Mouse (Mus musculus): Measurements from ENCODE around the gene Sez6l. TPM values are rescaled to one million over a fixed set of nuclear protein-coding genes. Genes with fewer than 3 reads are reported as not detected.
A peak's percentile ranks its signal among the peaks of the same experiment; 100 is the strongest.

Gene Sez6l
- polyA plus RNA-seq, 1 experiment from 2014 or later: 28.4 TPM

- 10% methylated on average over 19 of the region's 19 CpGs for WGBS
- Histone ChIP-seq H3K9ac (no peak overlapping the region), H3K27ac (peak overlapping the region; percentile 80)
Observed at GRCm38 (mm10) chr5:112411514-112412335, 165.3 kb downstream of the Sez6l start.

GRCm38 (mm10) chr5:112411072-112411471, 165.9 kb downstream of the Sez6l start:
- no peaks in the 10 kb centered on the region for H3K36me3 ChIP-seq
- peak overlapping the region; percentile 80 for H3K27ac ChIP-seq
- ATAC-seq (ENCODE audit: low FRiP score): no peak
- H3K4me3 ChIP-seq: no peak overlapping the region
- WGBS: 33% methylated on average over 11 of the region's 11 CpGs
- H3K4me2 ChIP-seq: peak overlapping the region; percentile 43
- no peaks in the 10 kb centered on the region for H3K27me3 ChIP-seq
- H3K9me3 ChIP-seq: no peaks in the 10 kb centered on the region; the same call in 1 of the 2 replicates
- peaks cover 41% of the 10 kb centered on the region for H3K4me1 ChIP-seq (replicated peaks)
- peak overlapping the region; percentile 49; the same call in 1 of the 2 replicates for H3K9ac ChIP-seq

More at GRCm38 (mm10) chr5:112411514-112412335, 165.3 kb downstream of the Sez6l start:
- H3K36me3 ChIP-seq: no peaks in the 10 kb centered on the region
- H3K4me2 ChIP-seq: peak overlapping the region; percentile 43
- H3K27me3 ChIP-seq: no peaks in the 10 kb centered on the region
- peak; percentile 62 for ATAC-seq (ENCODE audit: low FRiP score)
- peaks cover 48% of the 10 kb centered on the region for H3K4me1 ChIP-seq (replicated peaks)
- H3K4me3 ChIP-seq: no peak overlapping the region
- H3K9me3 ChIP-seq: no peaks in the 10 kb centered on the region; the same call in 1 of the 2 replicates

GRCm38 (mm10) chr5:112409274-112409673, 167.7 kb downstream of the Sez6l start:
- no peak for ATAC-seq (ENCODE audit: low FRiP score)
- no peak overlapping the region for H3K9ac ChIP-seq
- H3K4me1 ChIP-seq (replicated peaks): peaks cover 34% of the 10 kb centered on the region
- peak overlapping the region; percentile 75 for H3K27ac ChIP-seq
- H3K27me3 ChIP-seq: no peaks in the 10 kb centered on the region
- H3K4me3 ChIP-seq: no peak overlapping the region
- H3K9me3 ChIP-seq: no peaks in the 10 kb centered on the region; the same call in 1 of the 2 replicates
- 36% methylated on average over 5 of the region's 5 CpGs for WGBS
- no peak overlapping the region for H3K4me2 ChIP-seq
- H3K36me3 ChIP-seq: no peaks in the 10 kb centered on the region

GRCm38 (mm10) chr5:112406017-112406416, 171.0 kb downstream of the Sez6l start:
- Histone ChIP-seq H3K4me1 (replicated peaks) (peaks cover 16% of the 10 kb centered on the region), H3K4me2 (no peak overlapping the region), H3K4me3 (no peak overlapping the region), H3K36me3 (no peaks in the 10 kb centered on the region), H3K27ac (no peak overlapping the region), H3K9ac (no peak overlapping the region), H3K9me3 (no peaks in the 10 kb centered on the region), H3K27me3 (no peaks in the 10 kb centered on the region)
- 69% methylated on average over 3 of the region's 3 CpGs for WGBS
- ATAC-seq (ENCODE audit: low FRiP score): no peak

- H3K4me2 ChIP-seq: no peak overlapping the region
- no peaks in the 10 kb centered on the region for H3K27me3 ChIP-seq
- H3K4me3 ChIP-seq: no peak overlapping the region
- H3K27ac ChIP-seq: no peak overlapping the region
- no peak for ATAC-seq (ENCODE audit: low FRiP score)
- H3K4me1 ChIP-seq (replicated peaks): no peaks in the 10 kb centered on the region
- WGBS: 61% methylated on average over 3 of the region's 3 CpGs
- H3K9me3 ChIP-seq: no peaks in the 10 kb centered on the region
- H3K36me3 ChIP-seq: no peaks in the 10 kb centered on the region
- no peak overlapping the region for H3K9ac ChIP-seq
Observed at GRCm38 (mm10) chr5:112402437-112402836, 174.5 kb downstream of the Sez6l start.

- Histone ChIP-seq H3K9me3 (no peaks in the 10 kb centered on the region), H3K4me1 (replicated peaks) (0 out of 2 replicates have a peak, but pooled peaks cover 13% of the 10 kb centered on the region), H3K27ac (no peak overlapping the region), H3K4me2 (no peak overlapping the region), H3K27me3 (no peaks in the 10 kb centered on the region), H3K36me3 (no peaks in the 10 kb centered on the region), H3K4me3 (no peak overlapping the region), H3K9ac (no peak overlapping the region)
- WGBS: 85% methylated on average over 10 of the region's 10 CpGs
- no peak for ATAC-seq (ENCODE audit: low FRiP score)
Observed at GRCm38 (mm10) chr5:112399284-112399683, 177.7 kb downstream of the Sez6l start.

GRCm38 (mm10) chr5:112396066-112396465, 180.9 kb downstream of the Sez6l start:
- no peak for ATAC-seq (ENCODE audit: low FRiP score)
- H3K27ac ChIP-seq: peak overlapping the region; percentile 92
- no peak overlapping the region for H3K4me3 ChIP-seq
- H3K9me3 ChIP-seq: no peaks in the 10 kb centered on the region
- H3K36me3 ChIP-seq: peaks cover 9% of the 10 kb centered on the region
- H3K27me3 ChIP-seq: 0 out of 2 replicates have a peak, but pooled peaks cover 5% of the 10 kb centered on the region
- 69% methylated on average over 18 of the region's 18 CpGs for WGBS
- H3K4me1 ChIP-seq (replicated peaks): peaks cover 44% of the 10 kb centered on the region
- H3K4me2 ChIP-seq: no peak overlapping the region
- no peak overlapping the region for H3K9ac ChIP-seq

GRCm38 (mm10) chr5:112394779-112395443, 182.1 kb downstream of the Sez6l start, which contains the start of gene Asphd2:
Gene Asphd2, minus strand, starts transcription at chr5:112394866.
- Histone ChIP-seq H3K4me2 (peak within 1 kb of the TSS; percentile 84), H3K27ac (peak within 1 kb of the TSS; percentile 92), H3K9ac (peak within 1 kb of the TSS; percentile 86), H3K36me3 (peaks cover 21% of the 10 kb centered on the region), H3K4me3 (peak within 1 kb of the TSS; percentile 73), H3K4me1 (replicated peaks) (peaks cover 56% of the 10 kb centered on the region), H3K9me3 (no peaks in the 10 kb centered on the region), H3K27me3 (0 out of 2 replicates have a peak, but pooled peaks cover 7% of the 10 kb centered on the region)
- ATAC-seq (ENCODE audit: low FRiP score): peak; percentile 88
- 1% methylated on average over 50 of the region's 67 CpGs for WGBS

- peak overlapping the region; percentile 86 for H3K9ac ChIP-seq
- peak overlapping the region; percentile 84 for H3K4me2 ChIP-seq
- H3K4me3 ChIP-seq: peak overlapping the region; percentile 73
- peak overlapping the region; percentile 92 for H3K27ac ChIP-seq
- peaks cover 26% of the 10 kb centered on the region for H3K36me3 ChIP-seq
- WGBS: 0% methylated on average over 25 of the region's 28 CpGs
- no peaks in the 10 kb centered on the region for H3K9me3 ChIP-seq
- H3K4me1 ChIP-seq (replicated peaks): peaks cover 61% of the 10 kb centered on the region
- H3K27me3 ChIP-seq: 0 out of 2 replicates have a peak, but pooled peaks cover 7% of the 10 kb centered on the region
- peak; percentile 83 for ATAC-seq (ENCODE audit: low FRiP score)
Observed at GRCm38 (mm10) chr5:112394415-112394763, 182.6 kb downstream of the Sez6l start.

- peak overlapping the region; percentile 92 for H3K27ac ChIP-seq
- H3K27me3 ChIP-seq: 0 out of 2 replicates have a peak, but pooled peaks cover 7% of the 10 kb centered on the region
- H3K36me3 ChIP-seq: peaks cover 31% of the 10 kb centered on the region
- no peaks in the 10 kb centered on the region for H3K9me3 ChIP-seq
- peak overlapping the region; percentile 86 for H3K9ac ChIP-seq
- peak overlapping the region; percentile 84 for H3K4me2 ChIP-seq
- H3K4me3 ChIP-seq: peak overlapping the region; percentile 73
- ATAC-seq (ENCODE audit: low FRiP score): peak; percentile 59
- peaks cover 66% of the 10 kb centered on the region for H3K4me1 ChIP-seq (replicated peaks)
- whole genome bisulfite sequencing: 11% methylated on average over 18 of the region's 18 CpGs
Observed at GRCm38 (mm10) chr5:112393741-112394414, 183.1 kb downstream of the Sez6l start.

- peaks cover 50% of the 10 kb centered on the region for H3K36me3 ChIP-seq
- 0 out of 2 replicates have a peak, but pooled peaks cover 7% of the 10 kb centered on the region for H3K27me3 ChIP-seq
- H3K4me2 ChIP-seq: no peak overlapping the region
- peaks cover 73% of the 10 kb centered on the region for H3K4me1 ChIP-seq (replicated peaks)
- no peak for ATAC-seq (ENCODE audit: low FRiP score)
- 71% methylated on average over 27 of the region's 27 CpGs for WGBS
- H3K27ac ChIP-seq: no peak overlapping the region
- no peaks in the 10 kb centered on the region for H3K9me3 ChIP-seq
- peak overlapping the region; percentile 39; the same call in 1 of the 2 replicates for H3K9ac ChIP-seq
- no peak overlapping the region for H3K4me3 ChIP-seq
Observed at GRCm38 (mm10) chr5:112391676-112392323, 185.2 kb downstream of the Sez6l start.

Data from hindbrain, embryonic 13.5 days (tissue).